7 mouse cellular contexts compared by ENCODE assay signal in the genomic region with DNA sequence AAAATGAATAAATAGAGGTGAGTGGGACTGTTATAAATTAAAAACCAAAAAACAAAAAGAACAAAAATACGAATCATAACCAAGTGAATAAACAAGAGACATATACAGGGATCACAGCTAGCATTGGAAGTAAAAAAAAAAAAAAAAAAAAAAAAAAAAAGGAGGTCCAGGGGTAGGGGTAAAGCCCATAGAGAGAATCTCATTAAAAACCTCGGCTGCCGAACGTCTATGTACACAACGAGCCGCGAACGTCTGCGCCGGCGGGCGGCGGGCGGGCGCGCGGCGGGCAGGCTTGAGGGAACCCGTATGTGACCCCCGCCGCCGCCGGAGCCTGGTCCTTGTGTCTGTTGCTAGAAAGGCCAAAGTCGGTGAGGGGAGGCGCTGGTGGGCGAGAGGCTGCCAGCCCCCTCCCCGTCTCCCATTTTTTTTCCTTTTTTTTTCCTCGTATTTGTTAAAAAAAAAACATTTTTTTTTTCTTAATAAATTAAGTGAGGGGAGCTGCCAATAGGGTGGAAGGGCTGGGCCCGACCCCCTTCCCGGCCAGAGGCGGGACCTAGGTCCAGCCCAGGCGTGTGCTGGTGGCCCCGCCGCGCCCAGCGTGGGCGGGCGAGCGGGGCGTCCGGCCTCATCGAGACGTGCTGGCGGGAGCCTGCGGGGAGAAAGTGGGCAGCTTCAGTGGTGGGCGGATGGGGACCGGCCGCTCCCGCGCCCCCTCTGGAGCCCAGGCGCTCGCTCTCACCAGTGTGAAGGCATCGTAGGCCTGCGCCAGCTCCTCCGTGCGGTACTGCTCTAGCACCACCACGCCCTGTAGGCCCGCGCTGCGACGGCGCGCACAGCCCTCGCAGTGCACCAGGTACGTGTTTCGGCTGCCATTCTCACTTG. TPM values are rescaled to one million over a fixed set of nuclear protein-coding genes. Genes with fewer than 3 reads are reported as not detected.
A peak's percentile ranks its signal among the peaks of the same experiment; 100 is the strongest.
DNase-seq lines count a peak whose midpoint lies in the region; ATAC-seq and TF ChIP-seq lines count a peak whose summit lies in the region.

No protein-coding gene starts in this region.

- peaks cover 39% of the 10 kb centered on the region for H3K4me1 ChIP-seq in midbrain, embryonic 11.5 days (ENCODE audit: control insufficient read depth, insufficient read depth, low read length)
- peaks cover 7% of the 10 kb centered on the region for H3K4me1 ChIP-seq in midbrain, embryonic 16.5 days (ENCODE audit: control insufficient read depth, insufficient read depth, low read length)
- no peaks in the 10 kb centered on the region for H3K4me1 ChIP-seq in heart, postnatal 0 days (ENCODE audit: control insufficient read depth, insufficient read depth)
- H3K4me1 ChIP-seq in limb, embryonic 15.5 days: peaks cover 51% of the 10 kb centered on the region

- H3K9me3 ChIP-seq in midbrain, embryonic 11.5 days (ENCODE audit: control insufficient read depth, low read length): no peaks in the 10 kb centered on the region
- H3K9me3 ChIP-seq in midbrain, embryonic 16.5 days (replicated peaks; ENCODE audit: control insufficient read depth, low read length, poor library complexity, severe bottlenecking): no peaks in the 10 kb centered on the region
- no peaks in the 10 kb centered on the region for H3K9me3 ChIP-seq in heart, postnatal 0 days (replicated peaks; ENCODE audit: control insufficient read depth, low read length)
- no peaks in the 10 kb centered on the region for H3K9me3 ChIP-seq in limb, embryonic 15.5 days

- peak; percentile 96 for DNase-seq in midbrain, embryonic 11.5 days (ENCODE audit: low spot score, missing footprints)
- peak; percentile 45 to 54 for DNase-seq in cerebellum, postnatal 25 days
- DNase-seq in heart, postnatal 0 days (ENCODE audit: low spot score): no peak
- no peak for DNase-seq in c-Kit-positive CD71-positive TER-119-positive erythroid progenitor cells, embryonic 14.5 days (ENCODE audit: low spot score)
- DNase-seq in frontal cortex, postnatal 36 days (ENCODE audit: low spot score in 2 of 2): no peak

- no peak for ATAC-seq in midbrain, embryonic 11.5 days (ENCODE audit: low FRiP score)
- no peak for ATAC-seq in midbrain, embryonic 16.5 days
- no peak for ATAC-seq in heart, postnatal 0 days (ENCODE audit: insufficient read depth, low read depth)
- ATAC-seq in limb, embryonic 15.5 days (ENCODE audit: insufficient number of reproducible peaks, low FRiP score, low TSS enrichment, low read depth): no peak

- peaks cover 32% of the 10 kb centered on the region for H3K36me3 ChIP-seq in midbrain, embryonic 11.5 days (ENCODE audit: control insufficient read depth, insufficient read depth, low read length)
- H3K36me3 ChIP-seq in midbrain, embryonic 16.5 days (ENCODE audit: control insufficient read depth, insufficient read depth, low read length): peaks cover 33% of the 10 kb centered on the region
- H3K36me3 ChIP-seq in heart, postnatal 0 days (replicated peaks; ENCODE audit: control insufficient read depth, insufficient read depth, low read length): peaks cover 51% of the 10 kb centered on the region
- H3K36me3 ChIP-seq in limb, embryonic 15.5 days: peaks cover 50% of the 10 kb centered on the region

- peak overlapping the region; percentile 42 for H3K9ac ChIP-seq in midbrain, embryonic 11.5 days (ENCODE audit: low read length)
- no peak overlapping the region for H3K9ac ChIP-seq in midbrain, embryonic 16.5 days (ENCODE audit: low read depth, low read length)
- no peak overlapping the region; the same call in 1 of the 2 replicates for H3K9ac ChIP-seq in heart, postnatal 0 days (replicated peaks; ENCODE audit: low read depth, low read length)
- H3K9ac ChIP-seq in limb, embryonic 15.5 days: no peak overlapping the region

- peak overlapping the region; percentile 24; the same call in 1 of the 2 replicates for H3K4me2 ChIP-seq in midbrain, embryonic 11.5 days
- no peak overlapping the region for H3K4me2 ChIP-seq in midbrain, embryonic 16.5 days (ENCODE audit: low read length)
- H3K4me2 ChIP-seq in heart, postnatal 0 days (ENCODE audit: low read depth, low read length): peak overlapping the region; percentile 72
- H3K4me2 ChIP-seq in limb, embryonic 15.5 days: 0 out of 2 replicates have a peak overlapping the region, but pooled peaks have one; percentile 20

- H3K27ac ChIP-seq in midbrain, embryonic 11.5 days (ENCODE audit: low read depth, low read length): no peak overlapping the region
- no peak overlapping the region for H3K27ac ChIP-seq in midbrain, embryonic 16.5 days (ENCODE audit: low read length)
- H3K27ac ChIP-seq in heart, postnatal 0 days (ENCODE audit: low read depth): peak overlapping the region; percentile 95
- H3K27ac ChIP-seq in limb, embryonic 15.5 days: peak overlapping the region; percentile 27; the same call in 1 of the 2 replicates

- 8% methylated on average over 66 of the region's 66 CpGs for WGBS in midbrain, embryonic 11.5 days
- 21% methylated on average over 66 of the region's 66 CpGs for WGBS in midbrain, embryonic 16.5 days
- WGBS in heart, postnatal 0 days: 57% methylated on average over 66 of the region's 66 CpGs
- 30% methylated on average over 65 of the region's 66 CpGs for WGBS in limb, embryonic 15.5 days

- no peak for TF ChIP-seq EP300 in heart, postnatal 0 days (IDR thresholded peaks at IDR 0.05; ENCODE audit: low read depth)

- H3K27me3 ChIP-seq in midbrain, embryonic 11.5 days (ENCODE audit: control insufficient read depth, insufficient read depth, low read length): peaks cover 13% of the 10 kb centered on the region
- H3K27me3 ChIP-seq in midbrain, embryonic 16.5 days (ENCODE audit: control insufficient read depth, insufficient read depth, low read depth, low read length): no peaks in the 10 kb centered on the region
- no peaks in the 10 kb centered on the region for H3K27me3 ChIP-seq in heart, postnatal 0 days (ENCODE audit: control insufficient read depth, insufficient read depth, low read length)
- H3K27me3 ChIP-seq in limb, embryonic 15.5 days: peaks cover 9% of the 10 kb centered on the region; the same call in 1 of the 2 replicates

- TF ChIP-seq CTCF in heart, postnatal 0 days (IDR thresholded peaks at IDR 0.05; ENCODE audit: low read depth): no peak

- no peak overlapping the region; the same call in 1 of the 2 replicates for H3K4me3 ChIP-seq in midbrain, embryonic 11.5 days (ENCODE audit: low read depth, low read length)
- no peak overlapping the region for H3K4me3 ChIP-seq in midbrain, embryonic 16.5 days (ENCODE audit: low read depth, low read length)
- peak overlapping the region; percentile 61 for H3K4me3 ChIP-seq in heart, postnatal 0 days (ENCODE audit: low read depth, low read length)
- peak overlapping the region; percentile 15; the same call in 1 of the 2 replicates for H3K4me3 ChIP-seq in limb, embryonic 15.5 days

RNA-seq across cellular contexts. Expression of a gene that starts 1.4 kb away (rescaled TPM):
- 11.9 and 13.1 TPM in 2 replicates for polyA plus RNA-seq in midbrain, embryonic 11.5 days (2014; fragmentation: Nextera tagmentation; extraction: Ambion mirVana)
- polyA plus RNA-seq in midbrain, embryonic 16.5 days (2015; fragmentation: Nextera tagmentation; extraction: Ambion mirVana): 5.2 and 5.9 TPM in 2 replicates
- 32.4 and 33.0 TPM in 2 replicates for total RNA-seq in heart, postnatal 0 days (2014; rRNA removed; ENCODE audit: low replicate concordance)
- polyA plus RNA-seq in heart, postnatal 0 days (2015; fragmentation: Nextera tagmentation; extraction: Ambion mirVana): 59.7 and 62.5 TPM in 2 replicates
- 18.8 and 20.4 TPM in 2 replicates for polyA plus RNA-seq in limb, embryonic 15.5 days (2015; fragmentation: Nextera tagmentation; extraction: Ambion mirVana)

RNA-seq across cellular contexts. Expression of a gene that starts 4.0 kb away (rescaled TPM):
- polyA plus RNA-seq in midbrain, embryonic 11.5 days (2014; fragmentation: Nextera tagmentation; extraction: Ambion mirVana): 44.6 and 50.5 TPM in 2 replicates
- polyA plus RNA-seq in midbrain, embryonic 16.5 days (2015; fragmentation: Nextera tagmentation; extraction: Ambion mirVana): 27.1 and 28.9 TPM in 2 replicates
- total RNA-seq in heart, postnatal 0 days (2014; rRNA removed; ENCODE audit: low replicate concordance): 14.2 and 17.6 TPM in 2 replicates
- polyA plus RNA-seq in heart, postnatal 0 days (2015; fragmentation: Nextera tagmentation; extraction: Ambion mirVana): 16.7 and 18.6 TPM in 2 replicates
- 30.2 and 36.6 TPM in 2 replicates for polyA plus RNA-seq in limb, embryonic 15.5 days (2015; fragmentation: Nextera tagmentation; extraction: Ambion mirVana)

RNA-seq across cellular contexts. Expression of a gene that starts 4.2 kb away (rescaled TPM):
- polyA plus RNA-seq in midbrain, embryonic 11.5 days (2014; fragmentation: Nextera tagmentation; extraction: Ambion mirVana): 120 and 130 TPM in 2 replicates
- polyA plus RNA-seq in midbrain, embryonic 16.5 days (2015; fragmentation: Nextera tagmentation; extraction: Ambion mirVana): 86.2 and 89.6 TPM in 2 replicates
- 64.9 and 93.4 TPM in 2 replicates for total RNA-seq in heart, postnatal 0 days (2014; rRNA removed; ENCODE audit: low replicate concordance)
- 171 and 175 TPM in 2 replicates for polyA plus RNA-seq in heart, postnatal 0 days (2015; fragmentation: Nextera tagmentation; extraction: Ambion mirVana)
- 143 and 144 TPM in 2 replicates for polyA plus RNA-seq in limb, embryonic 15.5 days (2015; fragmentation: Nextera tagmentation; extraction: Ambion mirVana)

RNA-seq across cellular contexts. Expression of a gene that starts 14.0 kb away (rescaled TPM):
- 30.2 and 31.7 TPM in 2 replicates for polyA plus RNA-seq in midbrain, embryonic 11.5 days (2014; fragmentation: Nextera tagmentation; extraction: Ambion mirVana)
- 36.4 and 39.0 TPM in 2 replicates for polyA plus RNA-seq in midbrain, embryonic 16.5 days (2015; fragmentation: Nextera tagmentation; extraction: Ambion mirVana)
- 7.8 and 10.0 TPM in 2 replicates for total RNA-seq in heart, postnatal 0 days (2014; rRNA removed; ENCODE audit: low replicate concordance)
- 23.0 and 23.6 TPM in 2 replicates for polyA plus RNA-seq in heart, postnatal 0 days (2015; fragmentation: Nextera tagmentation; extraction: Ambion mirVana)
- polyA plus RNA-seq in limb, embryonic 15.5 days (2015; fragmentation: Nextera tagmentation; extraction: Ambion mirVana): 30.8 and 32.0 TPM in 2 replicates

RNA-seq across cellular contexts. Expression of a gene that starts 30.2 kb away (rescaled TPM):
- 38.2 and 39.4 TPM in 2 replicates for polyA plus RNA-seq in midbrain, embryonic 11.5 days (2014; fragmentation: Nextera tagmentation; extraction: Ambion mirVana)
- polyA plus RNA-seq in midbrain, embryonic 16.5 days (2015; fragmentation: Nextera tagmentation; extraction: Ambion mirVana): 82.8 and 86.1 TPM in 2 replicates
- 23.6 and 23.8 TPM in 2 replicates for total RNA-seq in heart, postnatal 0 days (2014; rRNA removed; ENCODE audit: low replicate concordance)
- polyA plus RNA-seq in heart, postnatal 0 days (2015; fragmentation: Nextera tagmentation; extraction: Ambion mirVana): 10.3 and 12.4 TPM in 2 replicates
- 77.4 and 89.3 TPM in 2 replicates for polyA plus RNA-seq in limb, embryonic 15.5 days (2015; fragmentation: Nextera tagmentation; extraction: Ambion mirVana)

Comparison
In these comparisons a context has a peak if more than half of its experiments do, and no peak if none do; other contexts are left out.
1. DNase-seq: peak in midbrain, embryonic 11.5 days (single experiment) and cerebellum, postnatal 25 days (2 of 2); none in heart, postnatal 0 days (single experiment), c-Kit-positive CD71-positive TER-119-positive erythroid progenitor cells, embryonic 14.5 days (single experiment) and frontal cortex, postnatal 36 days (0 of 2).
2. H3K27ac ChIP-seq: peak in heart, postnatal 0 days (single experiment) and limb, embryonic 15.5 days (single experiment); none in midbrain, embryonic 11.5 days (single experiment) and midbrain, embryonic 16.5 days (single experiment).
3. H3K4me3 ChIP-seq: peak in heart, postnatal 0 days (single experiment) and limb, embryonic 15.5 days (single experiment); none in midbrain, embryonic 11.5 days (single experiment) and midbrain, embryonic 16.5 days (single experiment).